Mouse (Mus musculus) ES-Bruce4 (cell line): ENCODE measurements around the gene Thpo.

Source experiments
- CTCF ChIP-seq: IDR thresholded peaks from one replicate; pipeline ENCODE4 v1.8.1; 2011; ENCODE audit warnings: low read depth, low read length
- EP300 ChIP-seq: IDR thresholded peaks from 2 replicates; pipeline ENCODE4 v1.6.1; 2011; ENCODE audit warnings: low read depth, low read length; ENCODE audit not compliant: insufficient read depth

DNA sequence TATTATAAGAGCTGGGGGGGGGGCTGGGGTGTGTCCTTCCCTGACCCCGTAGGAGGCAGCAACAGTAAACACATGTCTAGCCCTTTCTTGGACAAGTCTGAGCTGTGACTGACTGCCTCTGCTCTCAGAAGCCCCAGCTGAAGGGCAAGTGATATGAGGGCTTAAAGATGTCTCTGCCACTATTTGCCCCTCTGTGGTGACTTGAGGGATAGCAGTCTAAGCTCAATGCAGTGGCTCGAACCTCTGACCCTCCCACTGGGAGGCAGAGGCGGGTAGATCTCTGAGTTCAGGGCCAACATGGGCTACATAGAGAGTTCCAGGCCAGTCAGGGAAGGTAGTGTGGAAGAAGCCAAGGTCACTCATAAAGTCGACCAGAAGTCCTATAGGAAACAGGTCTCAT is 23.5 kb downstream of the Thpo start:
- TF ChIP-seq EP300 (no peak), CTCF (peak; percentile 18)
